Mouse (Mus musculus) forebrain, embryonic 15.5 days (tissue): ENCODE data around the gene Ifnar1. TPM values are rescaled to one million over a fixed set of nuclear protein-coding genes. Genes with fewer than 3 reads are reported as not detected.

Experiments
- ATAC-seq: fragments of 200-750 bp; cut with Nextera tagmentation; replicated peaks from 2 replicates; pipeline ENCODE4 v1.8.0; 2017; ENCODE audit warnings: mild to moderate bottlenecking, moderate TSS enrichment, moderate library complexity
- H3K27ac ChIP-seq: fragments of 300-500 bp; sonication (generic); replicated peaks from 2 replicates; pipeline ENCODE4 v1.5.1; 2015; ENCODE audit warnings: mild to moderate bottlenecking, inconsistent platforms
- H3K27me3 ChIP-seq: fragments of 300-500 bp; sonication (generic); 2 replicates; pipeline ENCODE4 v1.6.1; 2015; ENCODE audit warnings: inconsistent platforms
- H3K36me3 ChIP-seq: fragments of 300-500 bp; sonication (generic); 2 replicates; pipeline ENCODE4 v1.6.1; 2015; ENCODE audit warnings: mild to moderate bottlenecking, inconsistent platforms
- H3K4me1 ChIP-seq: fragments of 300-500 bp; sonication (generic); 2 replicates; pipeline ENCODE4 v1.6.1; 2015; ENCODE audit warnings: inconsistent platforms
- H3K4me2 ChIP-seq: fragments of 300-500 bp; sonication (generic); replicated peaks from 2 replicates; pipeline ENCODE4 v1.6.1; 2015; ENCODE audit warnings: mild to moderate bottlenecking, inconsistent platforms
- H3K4me3 ChIP-seq: fragments of 300-500 bp; sonication (generic); 2 replicates; pipeline ENCODE4 v1.5.1; 2015; ENCODE audit warnings: mild to moderate bottlenecking, inconsistent platforms
- H3K9ac ChIP-seq: fragments of 300-500 bp; sonication (generic); replicated peaks from 2 replicates; pipeline ENCODE4 v1.6.1; 2015; ENCODE audit warnings: mild to moderate bottlenecking, inconsistent platforms
- H3K9me3 ChIP-seq: fragments of 300-500 bp; sonication (generic); 2 replicates; pipeline ENCODE4 v1.6.1; 2016; ENCODE audit warnings: inconsistent platforms
- WGBS: fragments of 180-500 bp; shearing (Covaris S2); methylation state at CpG from one replicate; pipeline ENCODE4 v1.1.7; 2015; ENCODE audit warnings: mixed read lengths; 5-methylcytosine and 5-hydroxymethylcytosine counted together
- polyA plus RNA-seq: library from polyadenylated mRNA; unstranded; fragments of >200 nt; fragmentation: Nextera tagmentation; extraction: Ambion mirVana; gene quantifications from 2 replicates; pipeline ENCODE4 v1.2.1, GENCODE M21; 2015

Gene Ifnar1
- polyA plus RNA-seq, 1 experiment from 2014 or later, result 54.8 TPM

DNA sequence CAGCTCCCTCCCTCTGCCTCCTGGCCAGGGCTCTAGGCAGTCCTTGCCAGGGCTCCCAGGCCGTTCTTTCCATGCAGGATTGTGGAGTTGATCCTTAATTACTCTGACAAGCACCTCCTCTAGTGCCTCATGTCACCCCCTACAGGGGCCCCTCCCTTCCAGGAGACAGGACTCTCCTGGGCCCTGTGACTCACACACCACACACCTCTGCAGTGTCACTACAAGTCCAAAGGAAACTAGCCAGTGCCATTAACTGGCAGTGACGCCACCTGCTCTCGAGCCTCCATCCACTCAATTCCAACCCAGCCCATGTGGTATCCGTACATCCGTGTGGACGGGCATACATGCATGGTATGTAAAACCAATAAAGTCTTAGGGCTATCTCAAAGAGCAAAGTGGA, 49.9 kb downstream of the Ifnar1 start:
- H3K4me3 ChIP-seq, result no peak overlapping the region
- no peak for ATAC-seq
- H3K9ac ChIP-seq, result no peak overlapping the region
- H3K27ac ChIP-seq, result no peak overlapping the region
- H3K9me3 ChIP-seq, result no peaks in the 10 kb centered on the region
- no peak overlapping the region for H3K4me2 ChIP-seq
- 84% methylated on average over 6 of the region's 6 CpGs for WGBS
- H3K36me3 ChIP-seq, result no peaks in the 10 kb centered on the region
- no peaks in the 10 kb centered on the region for H3K27me3 ChIP-seq
- peaks cover 9% of the 10 kb centered on the region; the same call in 1 of the 2 replicates for H3K4me1 ChIP-seq

DNA sequence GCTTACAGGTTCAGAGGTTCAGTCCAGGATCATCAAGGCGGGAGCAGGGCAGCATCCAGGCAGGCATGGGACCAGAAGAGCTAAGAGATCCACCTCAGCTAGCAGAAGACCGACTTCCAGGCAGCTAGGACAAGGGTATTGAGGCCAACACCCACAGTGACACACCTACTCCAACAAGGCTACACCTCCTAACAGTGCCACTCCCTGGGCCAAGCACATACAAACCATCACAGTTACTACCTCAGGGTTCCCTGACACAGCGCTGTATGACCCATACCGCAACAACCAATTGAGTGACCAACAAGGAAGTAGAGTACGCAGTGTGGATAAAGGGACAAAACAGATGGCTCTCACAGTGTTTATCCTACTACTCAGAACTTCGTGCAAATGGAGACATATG, 51.3 kb downstream of the Ifnar1 start:
- 90% methylated on average over 6 of the region's 6 CpGs for WGBS
- Histone ChIP-seq H3K36me3 (no peaks in the 10 kb centered on the region), H3K27me3 (no peaks in the 10 kb centered on the region), H3K4me1 (peaks cover 12% of the 10 kb centered on the region), H3K9me3 (no peaks in the 10 kb centered on the region), H3K4me3 (no peak overlapping the region), H3K4me2 (no peak overlapping the region), H3K27ac (no peak overlapping the region), H3K9ac (no peak overlapping the region)
- no peak for ATAC-seq

DNA sequence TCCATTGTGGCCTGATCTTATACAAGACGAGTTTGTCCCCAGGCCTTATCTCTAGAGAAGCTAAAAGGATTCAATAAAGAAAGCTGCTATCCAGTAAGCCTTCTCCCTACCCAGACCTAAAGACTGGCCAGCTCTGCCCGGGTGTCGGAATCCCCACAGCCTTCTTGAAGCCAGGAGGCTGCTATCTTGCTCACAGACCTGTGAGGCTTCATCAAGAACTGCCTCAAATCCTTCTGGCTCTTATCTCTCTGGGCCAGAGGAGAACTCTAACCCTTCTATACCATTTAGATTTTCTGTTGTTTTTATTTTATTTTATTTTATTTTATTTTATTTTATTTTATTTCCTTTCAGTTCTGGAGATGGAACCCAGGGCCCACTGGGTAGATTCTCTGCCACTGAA, 52.0 kb downstream of the Ifnar1 start:
- no peaks in the 10 kb centered on the region for H3K27me3 ChIP-seq
- H3K9me3 ChIP-seq, result no peaks in the 10 kb centered on the region
- H3K4me3 ChIP-seq, result no peak overlapping the region
- H3K27ac ChIP-seq, result no peak overlapping the region
- peaks cover 16% of the 10 kb centered on the region for H3K4me1 ChIP-seq
- no peak overlapping the region for H3K9ac ChIP-seq
- no peak for ATAC-seq
- WGBS, result 81% methylated on average over 3 of the region's 3 CpGs
- H3K4me2 ChIP-seq, result no peak overlapping the region
- H3K36me3 ChIP-seq, result no peaks in the 10 kb centered on the region

DNA sequence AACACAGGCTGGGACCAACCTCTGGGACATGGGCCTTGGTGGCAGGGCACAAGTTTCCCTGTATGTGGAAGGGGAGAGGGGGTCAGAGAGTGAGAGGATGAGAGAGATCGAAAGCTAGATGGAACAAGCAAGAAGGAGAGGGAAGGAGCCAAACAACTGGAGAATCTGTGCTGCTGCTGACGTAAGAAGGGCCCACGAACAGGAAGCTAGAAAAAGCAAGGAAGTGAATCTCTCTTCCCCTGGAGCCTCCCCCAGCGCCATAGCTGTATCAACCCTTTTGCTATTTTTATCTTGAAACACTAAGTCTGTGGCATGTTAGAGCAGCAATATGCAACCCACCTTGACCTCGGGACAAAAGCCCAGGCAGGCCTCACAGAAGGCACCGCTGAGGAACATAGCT, 53.0 kb downstream of the Ifnar1 start:
- Histone ChIP-seq H3K36me3 (no peaks in the 10 kb centered on the region), H3K9ac (no peak overlapping the region), H3K9me3 (no peaks in the 10 kb centered on the region), H3K4me2 (no peak overlapping the region), H3K4me1 (peaks cover 12% of the 10 kb centered on the region), H3K27ac (no peak overlapping the region), H3K4me3 (no peak overlapping the region), H3K27me3 (no peaks in the 10 kb centered on the region)
- no peak for ATAC-seq
- 83% methylated on average over 6 of the region's 6 CpGs for WGBS

DNA sequence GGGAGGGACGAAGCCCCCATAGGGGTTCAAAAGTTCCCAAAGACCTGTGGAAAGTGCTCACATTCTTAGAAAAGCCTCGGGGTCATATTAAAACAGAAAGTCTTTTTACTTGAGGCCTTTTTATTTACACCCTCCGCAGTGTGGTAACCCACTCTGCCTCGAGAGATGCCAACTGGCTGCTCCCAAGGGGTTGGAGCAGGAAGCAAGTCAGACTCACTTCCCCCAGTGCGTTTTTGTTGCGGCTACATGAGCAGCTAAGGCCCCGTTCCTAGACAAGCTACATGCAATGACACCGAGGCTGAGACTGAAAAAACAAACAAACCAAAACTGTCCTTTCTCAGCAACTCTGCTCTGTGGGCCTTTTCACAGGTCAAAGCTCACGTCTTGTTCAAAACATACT, 53.5 kb downstream of the Ifnar1 start:
- Histone ChIP-seq H3K9ac (no peak overlapping the region), H3K9me3 (no peaks in the 10 kb centered on the region), H3K36me3 (no peaks in the 10 kb centered on the region), H3K4me2 (no peak overlapping the region), H3K4me3 (no peak overlapping the region), H3K27ac (no peak overlapping the region), H3K27me3 (no peaks in the 10 kb centered on the region), H3K4me1 (peaks cover 12% of the 10 kb centered on the region)
- no peak for ATAC-seq
- 79% methylated on average over 9 of the region's 9 CpGs for WGBS

DNA sequence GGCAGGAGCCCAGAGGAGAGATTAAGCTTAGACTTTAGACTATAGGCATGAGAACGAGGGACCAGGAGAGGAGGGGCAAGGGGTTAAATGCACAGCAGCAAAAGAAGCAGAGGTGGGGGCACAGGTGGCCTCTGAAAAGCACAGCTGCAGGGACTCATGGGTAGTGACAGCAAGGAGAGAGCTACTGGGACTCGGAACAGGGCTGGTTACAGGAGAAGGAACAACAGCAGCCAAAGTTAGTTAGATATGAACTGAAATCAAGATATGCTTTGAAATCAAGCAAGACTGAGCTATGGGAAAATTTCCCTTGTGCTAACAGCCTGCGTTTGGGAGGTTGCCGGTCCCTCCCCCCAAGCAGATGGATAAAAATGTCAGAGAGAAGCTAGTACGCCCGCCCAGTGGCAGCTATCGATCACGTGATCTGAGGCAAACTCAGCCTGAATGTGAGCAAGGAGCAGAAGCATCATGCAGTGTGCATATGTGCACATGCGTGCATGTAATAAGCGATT, 56.6 kb downstream of the Ifnar1 start:
- Histone ChIP-seq H3K4me2 (peak overlapping the region; percentile 33), H3K36me3 (no peaks in the 10 kb centered on the region), H3K27ac (peak overlapping the region; percentile 80), H3K4me3 (peak overlapping the region; percentile 17; the same call in 1 of the 2 replicates), H3K4me1 (peaks cover 15% of the 10 kb centered on the region), H3K9me3 (no peaks in the 10 kb centered on the region), H3K27me3 (no peaks in the 10 kb centered on the region), H3K9ac (no peak overlapping the region)
- peak; percentile 86 for ATAC-seq
- WGBS, result 25% methylated on average over 10 of the region's 10 CpGs

DNA sequence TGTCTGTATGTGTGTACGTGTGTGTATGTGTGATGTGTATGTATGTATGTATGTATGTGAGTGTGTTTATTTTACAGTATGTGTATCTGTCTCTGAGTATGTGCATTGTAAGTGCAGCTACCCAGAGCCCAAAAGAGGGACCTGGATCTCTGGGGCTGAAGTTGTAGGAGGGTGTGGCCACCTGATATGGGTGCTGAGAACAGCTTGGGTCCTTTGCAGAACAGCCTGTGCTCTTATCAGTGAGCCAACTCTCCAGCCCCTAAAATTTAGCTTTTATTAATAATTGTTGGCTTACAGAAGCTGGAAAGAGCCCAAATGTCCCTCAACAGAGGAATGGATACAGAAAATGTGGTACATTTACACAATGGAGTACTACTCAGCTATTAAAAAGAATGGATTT, 58.6 kb downstream of the Ifnar1 start:
- WGBS, result 100% methylated on average over 1 of the region's 1 CpGs
- no peak overlapping the region for H3K9ac ChIP-seq
- no peak overlapping the region for H3K4me2 ChIP-seq
- H3K27me3 ChIP-seq, result no peaks in the 10 kb centered on the region
- no peak overlapping the region for H3K27ac ChIP-seq
- H3K4me1 ChIP-seq, result peaks cover 28% of the 10 kb centered on the region
- no peak overlapping the region for H3K4me3 ChIP-seq
- no peak for ATAC-seq
- H3K9me3 ChIP-seq, result no peaks in the 10 kb centered on the region
- H3K36me3 ChIP-seq, result no peaks in the 10 kb centered on the region

DNA sequence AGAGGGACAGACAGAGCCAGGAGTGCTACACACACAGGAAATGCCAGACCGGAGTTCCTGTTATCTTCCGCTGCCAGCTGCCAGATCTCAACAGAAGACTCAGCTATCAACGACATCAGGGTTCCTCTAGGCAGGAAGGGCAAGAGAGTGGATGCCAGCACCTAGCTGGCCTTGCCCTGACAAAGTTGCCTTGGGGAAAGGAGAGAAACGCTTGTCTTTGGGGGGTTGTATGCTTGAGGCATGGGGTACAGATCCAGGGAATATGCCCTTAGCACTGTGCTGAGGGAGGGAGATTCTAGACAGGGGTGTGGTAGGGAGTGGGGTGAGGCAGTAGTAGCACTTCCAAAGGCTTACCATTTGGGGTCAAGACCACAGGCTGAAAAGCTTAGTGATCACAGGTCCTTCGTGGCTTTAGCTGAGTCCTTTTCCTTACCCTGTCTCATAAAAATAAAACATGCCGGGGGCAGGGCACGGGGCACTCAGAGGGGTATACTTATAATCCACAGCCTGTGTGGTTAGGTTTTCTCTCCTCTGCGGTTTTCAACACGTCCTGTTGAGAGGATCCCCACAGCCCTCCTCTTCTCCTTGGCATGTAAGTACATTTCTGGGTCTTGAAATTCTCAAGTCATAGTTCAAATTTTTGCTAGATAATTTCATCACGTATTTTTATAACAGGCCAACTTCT, 60.7 kb downstream of the Ifnar1 start:
- ATAC-seq, result no peak
- Histone ChIP-seq H3K9ac (no peak overlapping the region), H3K4me3 (no peak overlapping the region), H3K4me1 (peaks cover 43% of the 10 kb centered on the region), H3K27ac (no peak overlapping the region), H3K36me3 (no peaks in the 10 kb centered on the region), H3K27me3 (no peaks in the 10 kb centered on the region), H3K4me2 (peak overlapping the region; percentile 61; the same call in 1 of the 2 replicates), H3K9me3 (no peaks in the 10 kb centered on the region)
- WGBS, result 75% methylated on average over 10 of the region's 10 CpGs

DNA sequence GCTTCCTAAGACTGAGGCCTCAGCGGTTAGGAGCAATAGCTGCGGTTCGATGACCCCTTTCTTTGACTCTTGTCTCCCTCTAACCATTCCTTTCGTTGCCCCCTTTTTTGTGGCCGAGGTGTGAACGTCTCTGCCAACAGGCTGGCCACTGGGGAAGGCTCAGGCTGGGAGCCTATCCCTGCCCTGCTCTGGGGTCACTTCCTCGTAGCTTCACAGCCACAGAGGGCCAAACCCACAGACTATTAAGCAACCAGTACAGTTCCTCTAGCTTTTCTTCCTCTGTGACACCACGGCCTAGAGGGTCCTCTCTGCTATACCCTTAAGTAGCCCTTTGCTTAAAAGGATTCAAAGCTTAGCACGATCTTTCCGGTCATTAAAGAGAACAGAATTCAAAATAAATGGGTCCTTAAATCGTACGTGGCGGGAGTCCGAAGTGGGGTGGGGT, 61.4 kb downstream of the Ifnar1 start:
- Histone ChIP-seq H3K36me3 (no peaks in the 10 kb centered on the region), H3K27ac (no peak overlapping the region), H3K9ac (peak overlapping the region; percentile 90), H3K4me2 (peak overlapping the region; percentile 61), H3K27me3 (no peaks in the 10 kb centered on the region), H3K9me3 (no peaks in the 10 kb centered on the region), H3K4me1 (peaks cover 39% of the 10 kb centered on the region), H3K4me3 (peak overlapping the region; percentile 87)
- 21% methylated on average over 14 of the region's 14 CpGs for WGBS
- peak; percentile 46 for ATAC-seq

DNA sequence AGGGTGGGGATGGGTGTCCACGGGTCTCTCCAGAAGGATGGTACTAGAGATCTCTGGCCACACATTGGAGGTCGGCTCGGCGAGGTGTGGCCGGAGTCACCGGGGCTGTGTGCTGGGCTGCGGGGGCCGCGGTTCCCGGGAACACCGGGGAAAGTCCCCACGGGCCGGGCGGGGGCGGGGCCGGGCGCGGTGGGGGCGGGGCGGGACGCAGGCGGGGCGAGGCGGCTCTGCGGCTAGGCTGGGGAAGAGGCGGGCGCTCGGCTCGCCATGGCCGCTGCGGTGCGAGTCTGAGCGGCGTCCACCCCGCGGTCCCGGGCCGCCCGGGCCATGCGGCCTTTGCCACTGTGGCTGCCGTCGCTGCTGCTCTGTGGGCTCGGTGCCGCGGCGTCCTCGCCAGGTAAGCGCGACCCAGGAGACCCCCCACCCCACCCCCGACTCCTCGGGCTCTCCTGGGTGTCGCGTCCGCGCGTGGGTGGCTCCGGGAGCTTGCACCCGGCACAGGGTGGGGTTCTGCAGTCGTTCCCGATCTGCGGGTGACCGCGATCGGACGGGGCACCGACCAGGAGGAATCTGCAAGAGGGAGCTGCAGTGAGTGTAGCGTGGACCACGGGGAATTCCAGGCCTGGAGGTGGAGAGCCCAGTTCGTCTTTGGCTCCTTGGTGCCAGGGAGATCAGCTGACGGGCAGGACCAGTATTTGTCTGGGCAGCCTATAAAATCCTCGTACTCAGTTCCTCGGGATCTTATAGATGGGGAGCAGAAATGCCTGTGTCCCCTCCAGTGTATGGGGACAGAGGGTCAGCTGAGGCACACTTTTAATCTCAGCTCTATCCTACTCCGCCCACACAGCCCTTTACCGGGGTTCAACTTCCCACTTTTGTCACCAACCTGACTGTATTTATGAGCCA, 62.1 kb downstream of the Ifnar1 start, which contains the start of gene Ifngr2:
Ifngr2 (plus strand) TSS at position 237 of the 906 bp plus-strand sequence.
- ATAC-seq, result peak; percentile 78
- H3K9me3 ChIP-seq, result no peaks in the 10 kb centered on the region
- H3K27ac ChIP-seq, result peak within 1 kb of the TSS; percentile 52
- peak within 1 kb of the TSS; percentile 61 for H3K4me2 ChIP-seq
- peak within 1 kb of the TSS; percentile 90 for H3K9ac ChIP-seq
- under 1% methylated on average over 74 of the region's 74 CpGs for WGBS
- H3K4me3 ChIP-seq, result peak within 1 kb of the TSS; percentile 87
- no peaks in the 10 kb centered on the region for H3K27me3 ChIP-seq
- no peaks in the 10 kb centered on the region for H3K36me3 ChIP-seq
- H3K4me1 ChIP-seq, result peaks cover 32% of the 10 kb centered on the region

DNA sequence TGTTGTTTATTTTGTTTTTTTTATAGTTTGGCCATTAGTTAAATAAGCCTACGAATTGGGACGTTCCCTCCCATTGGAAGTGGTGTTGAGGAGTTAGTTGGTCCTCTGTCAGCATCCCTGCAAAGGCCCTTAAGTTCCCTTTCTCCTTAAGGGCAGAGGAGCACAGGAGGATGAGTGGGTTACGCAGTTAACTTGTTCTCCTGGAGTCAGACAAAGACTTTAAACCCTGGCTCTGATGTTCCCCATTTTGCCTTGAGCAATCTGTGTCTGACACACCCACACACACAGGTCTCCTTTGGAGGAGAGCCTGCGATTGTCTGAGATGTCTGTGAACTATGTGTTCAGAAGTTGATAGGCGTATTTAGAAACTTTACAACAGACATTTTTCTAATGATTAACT, 62.9 kb downstream of the Ifnar1 start:
- no peak for ATAC-seq
- H3K9me3 ChIP-seq, result no peaks in the 10 kb centered on the region
- H3K27ac ChIP-seq, result no peak overlapping the region
- whole genome bisulfite sequencing, result 56% methylated on average over 5 of the region's 5 CpGs
- H3K4me3 ChIP-seq, result peak overlapping the region; percentile 87
- no peaks in the 10 kb centered on the region for H3K36me3 ChIP-seq
- H3K4me2 ChIP-seq, result peak overlapping the region; percentile 61
- H3K4me1 ChIP-seq, result peaks cover 31% of the 10 kb centered on the region
- H3K9ac ChIP-seq, result peak overlapping the region; percentile 90; the same call in 1 of the 2 replicates
- no peaks in the 10 kb centered on the region for H3K27me3 ChIP-seq

DNA sequence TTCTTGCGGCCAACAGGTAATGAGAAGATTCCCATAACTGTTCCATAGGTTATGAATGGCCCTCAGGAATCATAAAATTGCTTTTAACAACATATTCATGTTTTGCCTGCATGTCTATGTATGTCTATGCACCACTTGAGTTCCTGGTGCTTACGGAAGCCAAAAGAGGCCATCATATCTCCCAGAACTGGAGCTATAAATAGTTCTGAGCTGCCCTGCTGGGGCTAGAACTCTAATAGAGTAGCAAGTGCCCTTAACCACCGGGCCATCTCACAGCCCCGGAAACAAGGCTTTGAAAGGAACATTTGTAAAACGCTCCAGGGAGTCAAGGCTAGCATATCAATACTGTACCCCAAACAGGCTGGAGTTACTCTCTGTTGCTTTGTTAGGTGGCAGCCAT, 63.5 kb downstream of the Ifnar1 start:
- ATAC-seq, result no peak
- H3K4me3 ChIP-seq, result peak overlapping the region; percentile 87
- H3K27me3 ChIP-seq, result no peaks in the 10 kb centered on the region
- H3K36me3 ChIP-seq, result no peaks in the 10 kb centered on the region
- peak overlapping the region; percentile 37 for H3K9ac ChIP-seq
- H3K4me2 ChIP-seq, result peak overlapping the region; percentile 61
- peak overlapping the region; percentile 23; the same call in 1 of the 2 replicates for H3K27ac ChIP-seq
- peaks cover 36% of the 10 kb centered on the region for H3K4me1 ChIP-seq
- 50% methylated on average over 5 of the region's 5 CpGs for WGBS
- H3K9me3 ChIP-seq, result no peaks in the 10 kb centered on the region
